Mouse (Mus musculus) CH12.LX (cell line): ENCODE results near the gene Olfr761. TPM values are rescaled to one million over a fixed set of nuclear protein-coding genes. Genes with fewer than 3 reads are reported as not detected.
"Not testable (repeated sequence)": the region's sequence is repeated elsewhere in the genome, so short reads cannot be mapped to it uniquely, and the experiment has no call there.

Source experiments
- DNase-seq: peaks from one replicate; pipeline ENCODE4 v3.0.0-alpha.2; 2013; ENCODE audit errors: extremely low read depth
- H3K27ac ChIP-seq: 2 replicates; pipeline ENCODE4 v1.5.1; 2012; ENCODE audit warnings: low read depth, mild to moderate bottlenecking, control low read depth, moderate library complexity; ENCODE audit not compliant: insufficient read depth
- H3K27me3 ChIP-seq: replicated peaks from 2 replicates; pipeline ENCODE3; 2012; ENCODE audit warnings: inconsistent platforms
- H3K36me3 ChIP-seq, 2 experiments: replicated peaks in 1 of 2; 2 replicates each; pipeline versions ENCODE3 to v1.6.1; 2012; ENCODE audit warnings: inconsistent platforms in 1 of 2, low read length in 1 of 2, mild to moderate bottlenecking in 1 of 2, mixed read lengths in 1 of 2, moderate library complexity in 1 of 2; ENCODE audit not compliant: control insufficient read depth in 1 of 2, insufficient read depth in 1 of 2
- H3K4me1 ChIP-seq, 2 experiments: 2 replicates each; pipeline ENCODE4 v1.6.1; 2012; ENCODE audit warnings: inconsistent platforms in 1 of 2, moderate library complexity in 1 of 2; ENCODE audit not compliant: insufficient read depth in 2 of 2, control insufficient read depth in 1 of 2
- H3K4me2 ChIP-seq: 2 replicates; pipeline ENCODE4 v1.6.1; 2012; ENCODE audit warnings: low read depth, mild to moderate bottlenecking, control low read depth; ENCODE audit not compliant: poor library complexity, insufficient read depth, severe bottlenecking
- H3K4me3 ChIP-seq, 3 experiments: fragments of 150-350 bp in 1 of 3; sonication (generic) in 1 of 3; replicated peaks in 1 of 3; 2 replicates each; pipeline versions ENCODE3 to v1.5.1; 2011 to 2012; ENCODE audit warnings: low read depth in 2 of 3, low read length in 2 of 3, mild to moderate bottlenecking in 2 of 3, moderate library complexity in 2 of 3, control low read depth in 1 of 3, improper control_type of control experiment in 1 of 3, inconsistent platforms in 1 of 3, mixed read lengths in 1 of 3; ENCODE audit not compliant: poor library complexity in 1 of 3
- H3K79me2 ChIP-seq: replicated peaks from 2 replicates; pipeline ENCODE4 v1.6.1; 2012; ENCODE audit warnings: mild to moderate bottlenecking, moderate library complexity; ENCODE audit not compliant: control insufficient read depth, poor library complexity, insufficient read depth, severe bottlenecking; ENCODE audit errors: extremely low read depth
- H3K9ac ChIP-seq: 2 replicates; pipeline ENCODE4 v1.6.1; 2012; ENCODE audit warnings: low read depth, mild to moderate bottlenecking, control low read depth, moderate library complexity; ENCODE audit not compliant: insufficient read depth
- H3K9me3 ChIP-seq: replicated peaks from 2 replicates; pipeline ENCODE3; 2012; ENCODE audit warnings: low read length, inconsistent platforms, mixed read lengths
- CHD2 ChIP-seq: IDR thresholded peaks from 2 replicates; pipeline ENCODE4 v1.6.1; 2011; ENCODE audit warnings: low read length, improper control_type of control experiment
- GABPA ChIP-seq: IDR thresholded peaks from 2 replicates; pipeline ENCODE4 v1.6.1; 2012; ENCODE audit warnings: low read depth, low read length, improper control_type of control experiment, inconsistent platforms; ENCODE audit not compliant: insufficient replicate concordance
- IRF4 ChIP-seq: IDR thresholded peaks from 2 replicates; pipeline ENCODE4 v1.6.1; 2014; ENCODE audit warnings: low read depth, mild to moderate bottlenecking, inconsistent platforms, low read length, improper control_type of control experiment
- JUND ChIP-seq: conservative IDR thresholded peaks from 2 replicates; pipeline ENCODE4 v1.6.1; 2011; ENCODE audit warnings: low read depth, low read length, improper control_type of control experiment
- MAX ChIP-seq: IDR thresholded peaks from 2 replicates; pipeline ENCODE4 v1.6.1; 2011; ENCODE audit warnings: low read length, improper control_type of control experiment
- MXI1 ChIP-seq: IDR thresholded peaks from 2 replicates; pipeline ENCODE4 v1.6.1; 2011; ENCODE audit warnings: mild to moderate bottlenecking, low read depth, low read length, improper control_type of control experiment
- NELFE ChIP-seq: IDR thresholded peaks from 2 replicates; pipeline ENCODE4 v1.6.1; 2011; ENCODE audit warnings: low read depth, low read length, improper control_type of control experiment
- RAD21 ChIP-seq: IDR thresholded peaks from 2 replicates; pipeline ENCODE4 v1.6.1; 2011; ENCODE audit warnings: low read depth, mild to moderate bottlenecking, low read length, improper control_type of control experiment, moderate library complexity
- SMC3 ChIP-seq: IDR thresholded peaks from 2 replicates; pipeline ENCODE4 v1.6.1; 2011; ENCODE audit warnings: low read depth, low read length, improper control_type of control experiment
- TBP ChIP-seq: conservative IDR thresholded peaks from 2 replicates; pipeline ENCODE4 v1.6.1; 2011; ENCODE audit warnings: low read depth, low read length, improper control_type of control experiment
- UBTF ChIP-seq: IDR thresholded peaks from 2 replicates; pipeline ENCODE4 v1.6.1; 2012; ENCODE audit warnings: low read depth, mild to moderate bottlenecking, inconsistent platforms, low read length, improper control_type of control experiment, moderate library complexity
- USF1 ChIP-seq: IDR thresholded peaks from 2 replicates; pipeline ENCODE4 v1.6.1; 2014; ENCODE audit warnings: low read depth, mild to moderate bottlenecking, inconsistent platforms, low read length, improper control_type of control experiment
- dilution Hi-C: fragments of 300-500 bp; cut with MboI; formaldehyde crosslinking; loops from 2 replicates; pipeline ENCODE4 v1.14.3; 2020; ENCODE audit warnings: low sequenced_read_pairs; ENCODE audit not compliant: extremely low pct_unique_long_range_greater_than_20kb, extremely low pct_ligation_motif_present
- in situ Hi-C: fragments of 300-500 bp; cut with MboI; formaldehyde crosslinking; loops from 3 replicates; pipeline ENCODE4 v1.14.3; 2019; ENCODE audit warnings: low sequenced_read_pairs, low pct_ligation_motif_present, low pct_unique_long_range_greater_than_20kb, mixed read lengths
- polyA plus RNA-seq: library from polyadenylated mRNA; unstranded; fragments of >175 nt; gene quantifications from 2 replicates; pipeline ENCODE4 v1.2.1, GENCODE M21; 2012; ENCODE audit warnings: low read depth; ENCODE audit not compliant: insufficient read length
- total RNA-seq, 2 experiments: library from RNA; depleted of rRNA; stranded (reverse); fragments of 300-350 nt in 1 of 2; fragments of >200 nt in 1 of 2; gene quantifications; 2 replicates each; pipeline ENCODE4 v1.2.3; 2012 to 2014

Gene Olfr761
- total and polyA plus RNA-seq, 3 experiments = not detected

- TF ChIP-seq CHD2 (no peak), JUND (no peak), MAX (no peak), SMC3 (no peak), NELFE (no peak), RAD21 (no peak)
- H3K9ac ChIP-seq = no peak overlapping the region
- H3K36me3 ChIP-seq = no peaks in the 10 kb centered on the region
- H3K27me3 ChIP-seq = no peaks in the 10 kb centered on the region
- no peaks in the 10 kb centered on the region for H3K79me2 ChIP-seq
- in situ Hi-C loops = no loop called here
- dilution Hi-C loops = no loop called here
- no peak overlapping the region for H3K27ac ChIP-seq
- no peak overlapping the region for H3K4me2 ChIP-seq
- H3K4me3 ChIP-seq = no peak overlapping the region
- peaks cover 18% of the 10 kb centered on the region for H3K9me3 ChIP-seq
- no peak for DNase-seq
- no peaks in the 10 kb centered on the region for H3K4me1 ChIP-seq
Observed at GRCm38 (mm10) chr17:37973591-37973990, 20.7 kb upstream of the Olfr761 start.

GRCm38 (mm10) chr17:37920248-37920647 is 32.6 kb downstream of the Olfr761 start, which contains the start of gene Olfr128:
Gene Olfr128 (plus strand): TSS chr17:37920548.
- no peak for TF ChIP-seq IRF4
- no peak for TF ChIP-seq SMC3
- TF ChIP-seq MXI1 = no peak
- TF ChIP-seq UBTF = no peak
- no peak for TF ChIP-seq USF1
- TF ChIP-seq MAX = no peak
- TF ChIP-seq GABPA = no peak
- TF ChIP-seq TBP = no peak
- TF ChIP-seq, all 38 proteins: peak for 0
- H3K27me3 ChIP-seq = no peaks in the 10 kb centered on the region
- no peak within 1 kb of the TSS for H3K9ac ChIP-seq
- no peak within 1 kb of the TSS for H3K27ac ChIP-seq
- H3K9me3 ChIP-seq = peaks cover 4% of the 10 kb centered on the region
- in situ Hi-C loops = no loop called here
- DNase-seq = no peak
- H3K4me1 ChIP-seq = no peaks in the 10 kb centered on the region
- H3K79me2 ChIP-seq = no peaks in the 10 kb centered on the region
- dilution Hi-C loops = no loop called here
- H3K4me3 ChIP-seq = no peak within 1 kb of the TSS
- H3K4me2 ChIP-seq = no peak within 1 kb of the TSS
- no peaks in the 10 kb centered on the region for H3K36me3 ChIP-seq

- H3K27me3 ChIP-seq, dilution Hi-C loops, H3K9ac ChIP-seq, H3K79me2 ChIP-seq, H3K36me3 ChIP-seq, H3K4me1 ChIP-seq, H3K27ac ChIP-seq, DNase-seq, H3K4me2 ChIP-seq, in situ Hi-C loops, H3K4me3 ChIP-seq: not testable (repeated sequence)
- H3K9me3 ChIP-seq = peaks cover 19% of the 10 kb centered on the region
Observed at GRCm38 (mm10) chr17:37906821-37907220, 46.1 kb downstream of the Olfr761 start.

Other genes starting within 250 kb of the Olfr761 start
- gene Olfr120, start 231.3 kb downstream of the Olfr761 start, total RNA-seq (2012; rRNA removed) = not detected in 2 replicates
- not detected in 2 replicates for gene Olfr120, start 231.3 kb downstream of the Olfr761 start, total RNA-seq (2014; rRNA removed)
- gene Olfr120, start 231.3 kb downstream of the Olfr761 start, polyA plus RNA-seq = not detected in 2 replicates
- not detected in 2 replicates for gene Olfr121, start 204.2 kb downstream of the Olfr761 start, total RNA-seq (2012; rRNA removed)
- not detected in 2 replicates for gene Olfr121, start 204.2 kb downstream of the Olfr761 start, total RNA-seq (2014; rRNA removed)
- not detected in 2 replicates for gene Olfr121, start 204.2 kb downstream of the Olfr761 start, polyA plus RNA-seq
- not detected in 2 replicates for gene Olfr122, start 184.5 kb downstream of the Olfr761 start, total RNA-seq (2012; rRNA removed)
- gene Olfr122, start 184.5 kb downstream of the Olfr761 start, total RNA-seq (2014; rRNA removed) = not detected in 2 replicates
- gene Olfr122, start 184.5 kb downstream of the Olfr761 start, polyA plus RNA-seq = not detected in 2 replicates
- gene Olfr123, start 159.6 kb downstream of the Olfr761 start, total RNA-seq (2012; rRNA removed) = not detected in 2 replicates
- gene Olfr123, start 159.6 kb downstream of the Olfr761 start, total RNA-seq (2014; rRNA removed) = not detected in 2 replicates
- not detected in 2 replicates for gene Olfr123, start 159.6 kb downstream of the Olfr761 start, polyA plus RNA-seq
- not detected in 2 replicates for gene Olfr124, start 153.2 kb downstream of the Olfr761 start, total RNA-seq (2012; rRNA removed)
- gene Olfr124, start 153.2 kb downstream of the Olfr761 start, total RNA-seq (2014; rRNA removed) = not detected in 2 replicates
- gene Olfr124, start 153.2 kb downstream of the Olfr761 start, polyA plus RNA-seq = not detected in 2 replicates
- gene Olfr125, start 120.1 kb downstream of the Olfr761 start, total RNA-seq (2012; rRNA removed) = not detected in 2 replicates
- not detected in 2 replicates for gene Olfr125, start 120.1 kb downstream of the Olfr761 start, total RNA-seq (2014; rRNA removed)
- gene Olfr125, start 120.1 kb downstream of the Olfr761 start, polyA plus RNA-seq = not detected in 2 replicates
- gene Olfr126, start 105.6 kb downstream of the Olfr761 start, total RNA-seq (2012; rRNA removed) = not detected in 2 replicates
- gene Olfr126, start 105.6 kb downstream of the Olfr761 start, total RNA-seq (2014; rRNA removed) = not detected in 2 replicates
- not detected in 2 replicates for gene Olfr126, start 105.6 kb downstream of the Olfr761 start, polyA plus RNA-seq
- not detected in 2 replicates for gene Olfr127, start 52.6 kb downstream of the Olfr761 start, total RNA-seq (2012; rRNA removed)
- not detected in 2 replicates for gene Olfr127, start 52.6 kb downstream of the Olfr761 start, total RNA-seq (2014; rRNA removed)
- gene Olfr127, start 52.6 kb downstream of the Olfr761 start, polyA plus RNA-seq = 0.07 and 0.10 TPM in 2 replicates
- not detected in 2 replicates for gene Olfr128, start 32.5 kb downstream of the Olfr761 start, total RNA-seq (2012; rRNA removed)
- gene Olfr128, start 32.5 kb downstream of the Olfr761 start, total RNA-seq (2014; rRNA removed) = not detected in 2 replicates
- gene Olfr128, start 32.5 kb downstream of the Olfr761 start, polyA plus RNA-seq = not detected in 2 replicates
- gene Olfr129, start 107.0 kb upstream of the Olfr761 start, total RNA-seq (2012; rRNA removed) = not detected in 2 replicates
- not detected in 2 replicates for gene Olfr129, start 107.0 kb upstream of the Olfr761 start, total RNA-seq (2014; rRNA removed)
- not detected in 2 replicates for gene Olfr129, start 107.0 kb upstream of the Olfr761 start, polyA plus RNA-seq
- gene Olfr130, start 110.8 kb upstream of the Olfr761 start, total RNA-seq (2012; rRNA removed) = not detected in 2 replicates
- gene Olfr130, start 110.8 kb upstream of the Olfr761 start, total RNA-seq (2014; rRNA removed) = not detected in 2 replicates
- not detected in 2 replicates for gene Olfr130, start 110.8 kb upstream of the Olfr761 start, polyA plus RNA-seq
- not detected in 2 replicates for gene Olfr131, start 135.6 kb upstream of the Olfr761 start, total RNA-seq (2012; rRNA removed)
- not detected in 2 replicates for gene Olfr131, start 135.6 kb upstream of the Olfr761 start, total RNA-seq (2014; rRNA removed)
- gene Olfr131, start 135.6 kb upstream of the Olfr761 start, polyA plus RNA-seq = not detected in 2 replicates
- gene Olfr132, start 181.4 kb upstream of the Olfr761 start, total RNA-seq (2012; rRNA removed) = not detected in 2 replicates
- gene Olfr132, start 181.4 kb upstream of the Olfr761 start, total RNA-seq (2014; rRNA removed) = not detected in 2 replicates
- not detected in 2 replicates for gene Olfr132, start 181.4 kb upstream of the Olfr761 start, polyA plus RNA-seq
- gene Olfr133, start 192.2 kb upstream of the Olfr761 start, total RNA-seq (2012; rRNA removed) = not detected in 2 replicates
- gene Olfr133, start 192.2 kb upstream of the Olfr761 start, total RNA-seq (2014; rRNA removed) = not detected in 2 replicates
- not detected in 2 replicates for gene Olfr133, start 192.2 kb upstream of the Olfr761 start, polyA plus RNA-seq
- not detected in 2 replicates for gene Olfr134, start 218.3 kb upstream of the Olfr761 start, total RNA-seq (2012; rRNA removed)
- not detected in 2 replicates for gene Olfr134, start 218.3 kb upstream of the Olfr761 start, total RNA-seq (2014; rRNA removed)
- not detected in 2 replicates for gene Olfr134, start 218.3 kb upstream of the Olfr761 start, polyA plus RNA-seq